Mouse (Mus musculus): Measurements from ENCODE around the gene Cacng2. TPM values are rescaled to one million over a fixed set of nuclear protein-coding genes. Genes with fewer than 3 reads are reported as not detected.

Cacng2 gene
- polyA plus RNA-seq, 1 experiment from 2014 or later, result 15.7 TPM

DNA sequence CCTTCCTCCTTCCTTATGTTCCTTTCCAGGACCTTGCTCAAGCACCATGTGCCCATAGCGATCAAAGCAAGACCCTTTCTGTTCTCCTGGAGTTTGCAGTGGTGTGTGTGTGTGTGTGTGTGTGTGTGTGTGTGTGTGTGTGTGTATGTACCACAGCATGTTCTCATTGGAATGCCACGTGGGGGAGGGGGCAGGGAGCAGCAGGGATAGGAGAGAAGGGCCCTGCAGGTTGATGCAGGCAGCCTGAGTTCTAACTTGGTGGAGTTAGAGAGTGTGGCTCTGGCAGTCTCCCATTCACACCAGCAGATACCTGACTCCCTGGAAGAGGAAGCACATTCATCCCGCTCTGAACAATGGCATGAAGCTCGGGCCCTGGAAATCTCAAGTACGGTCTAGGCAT lies 41.6 kb downstream of the Cacng2 start:
- Histone ChIP-seq H3K9ac (ENCODE audit: low read depth, low read length) (no peak overlapping the region), H3K4me1 (ENCODE audit: control insufficient read depth, insufficient read depth, low read depth, low read length) (peaks cover 14% of the 10 kb centered on the region), H3K27ac (ENCODE audit: low read depth, low read length) (no peak overlapping the region; the same call in 1 of the 2 replicates), H3K27me3 (replicated peaks; ENCODE audit: control insufficient read depth, insufficient read depth, low read length) (no peaks in the 10 kb centered on the region), H3K4me2 (ENCODE audit: low read length) (no peak overlapping the region), H3K9me3 (ENCODE audit: control insufficient read depth, low read length) (no peaks in the 10 kb centered on the region), H3K36me3 (ENCODE audit: control insufficient read depth, insufficient read depth, low read length) (no peaks in the 10 kb centered on the region), H3K4me3 (ENCODE audit: low read length) (no peak overlapping the region)
- WGBS, result 59% methylated on average over 5 of the region's 5 CpGs
- ATAC-seq, result no peak

DNA sequence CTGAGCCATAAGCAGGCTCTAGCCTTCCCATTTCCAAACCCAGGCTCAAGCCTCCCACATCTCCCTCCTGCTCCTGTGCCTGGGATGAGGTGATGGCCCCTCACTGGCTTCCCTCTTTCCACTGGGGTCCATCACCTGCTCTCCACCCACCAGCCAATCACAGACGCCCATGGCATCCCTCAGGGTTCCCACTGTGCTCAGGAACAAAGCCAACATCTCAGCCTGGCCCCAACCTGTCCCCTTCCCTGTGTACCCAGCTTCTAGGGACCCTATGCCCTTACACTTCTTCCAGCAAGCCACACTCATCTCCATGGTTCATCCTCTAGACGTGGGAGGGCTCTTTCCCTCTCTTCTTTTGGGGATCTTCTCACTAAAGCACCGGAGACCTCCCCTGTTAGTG lies 43.9 kb downstream of the Cacng2 start:
- Histone ChIP-seq H3K36me3 (ENCODE audit: control insufficient read depth, insufficient read depth, low read length) (no peaks in the 10 kb centered on the region), H3K9ac (ENCODE audit: low read depth, low read length) (no peak overlapping the region), H3K4me3 (ENCODE audit: low read length) (no peak overlapping the region), H3K27ac (ENCODE audit: low read depth, low read length) (no peak overlapping the region), H3K9me3 (ENCODE audit: control insufficient read depth, low read length) (no peaks in the 10 kb centered on the region), H3K4me2 (ENCODE audit: low read length) (no peak overlapping the region), H3K27me3 (replicated peaks; ENCODE audit: control insufficient read depth, insufficient read depth, low read length) (no peaks in the 10 kb centered on the region), H3K4me1 (ENCODE audit: control insufficient read depth, insufficient read depth, low read depth, low read length) (peaks cover 2% of the 10 kb centered on the region; the same call in 1 of the 2 replicates)
- no peak for ATAC-seq
- 38% methylated on average over 3 of the region's 3 CpGs for WGBS

DNA sequence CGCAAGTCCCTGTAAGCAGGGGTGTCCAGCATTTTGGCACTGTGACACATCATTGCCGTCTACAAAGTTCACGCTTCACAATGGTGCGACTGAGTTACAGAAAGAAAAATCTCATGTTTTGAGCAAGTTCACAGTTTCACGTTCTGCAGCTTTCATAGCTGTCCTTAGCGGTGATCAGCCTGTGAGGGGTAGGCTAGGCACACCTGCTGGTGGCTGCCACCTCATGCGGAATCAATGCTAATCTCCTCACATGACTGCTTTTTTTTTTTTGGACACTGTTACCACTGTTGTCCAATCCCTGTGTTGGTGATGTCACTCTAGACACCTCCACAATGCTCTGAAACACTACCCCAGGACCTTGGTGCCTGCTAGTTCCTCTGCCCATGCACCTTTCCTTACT lies 46.7 kb downstream of the Cacng2 start:
- no peak for ATAC-seq

DNA sequence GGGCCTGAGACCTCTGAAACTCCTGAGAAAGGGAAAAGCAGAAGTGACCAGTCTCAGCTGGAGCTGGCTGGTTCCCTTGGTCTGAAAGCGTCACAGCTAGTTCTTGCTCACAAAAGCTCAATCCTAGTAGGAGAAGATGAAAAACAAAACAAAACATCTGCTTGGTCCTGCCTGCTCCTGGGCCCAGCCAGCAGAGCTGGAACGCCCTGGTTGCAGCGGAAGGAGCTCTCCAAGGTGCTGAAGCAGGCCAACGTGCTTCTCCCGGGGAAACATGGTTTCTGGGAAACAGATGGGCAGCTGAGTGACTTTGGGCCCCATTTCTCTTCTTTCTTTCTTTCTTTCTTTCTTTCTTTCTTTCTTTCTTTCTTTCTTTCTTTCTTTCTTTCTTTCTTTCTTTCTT lies 53.4 kb downstream of the Cacng2 start:
- Histone ChIP-seq H3K4me2 (ENCODE audit: low read length) (no peak overlapping the region), H3K4me3 (ENCODE audit: low read length) (no peak overlapping the region), H3K9me3 (ENCODE audit: control insufficient read depth, low read length) (no peaks in the 10 kb centered on the region), H3K9ac (ENCODE audit: low read depth, low read length) (no peak overlapping the region), H3K36me3 (ENCODE audit: control insufficient read depth, insufficient read depth, low read length) (no peaks in the 10 kb centered on the region), H3K27me3 (replicated peaks; ENCODE audit: control insufficient read depth, insufficient read depth, low read length) (no peaks in the 10 kb centered on the region), H3K27ac (ENCODE audit: low read depth, low read length) (no peak overlapping the region), H3K4me1 (ENCODE audit: control insufficient read depth, insufficient read depth, low read depth, low read length) (peaks cover 8% of the 10 kb centered on the region; the same call in 1 of the 2 replicates)
- WGBS, result 8% methylated on average over 5 of the region's 5 CpGs
- ATAC-seq, result no peak

More for the DNA sequence above, 46.7 kb downstream of the Cacng2 start:
- no peak overlapping the region for H3K9ac ChIP-seq (ENCODE audit: low read depth, low read length)
- H3K27ac ChIP-seq (ENCODE audit: low read depth, low read length), result no peak overlapping the region
- H3K4me3 ChIP-seq (ENCODE audit: low read length), result no peak overlapping the region
- WGBS, result 88% methylated on average over 7 of the region's 7 CpGs
- H3K9me3 ChIP-seq (ENCODE audit: control insufficient read depth, low read length), result no peaks in the 10 kb centered on the region
- H3K27me3 ChIP-seq (replicated peaks; ENCODE audit: control insufficient read depth, insufficient read depth, low read length), result no peaks in the 10 kb centered on the region
- H3K36me3 ChIP-seq (ENCODE audit: control insufficient read depth, insufficient read depth, low read length), result no peaks in the 10 kb centered on the region
- no peaks in the 10 kb centered on the region for H3K4me1 ChIP-seq (ENCODE audit: control insufficient read depth, insufficient read depth, low read depth, low read length)
- no peak overlapping the region for H3K4me2 ChIP-seq (ENCODE audit: low read length)

DNA sequence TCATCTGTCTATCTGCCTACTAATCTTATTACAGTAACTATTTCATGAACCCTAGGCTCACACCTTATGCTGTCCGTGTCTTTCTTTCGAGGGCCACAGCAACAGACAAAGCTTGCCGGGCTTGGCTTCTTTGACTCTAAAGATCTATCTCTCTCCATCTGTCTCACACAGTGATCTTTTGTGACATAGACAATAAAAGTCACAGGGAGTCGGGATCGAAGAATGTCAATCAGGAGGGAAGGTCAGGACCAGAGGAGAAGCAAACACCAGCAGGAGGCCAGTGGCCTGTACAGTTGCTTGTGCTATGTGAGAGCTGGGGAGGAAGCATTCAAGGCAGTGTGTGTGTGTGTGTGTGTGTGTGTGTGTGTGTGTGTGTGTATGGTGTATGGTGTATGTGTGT lies 54.3 kb downstream of the Cacng2 start:
- H3K4me2 ChIP-seq (ENCODE audit: low read length), result no peak overlapping the region
- ATAC-seq, result no peak
- H3K4me1 ChIP-seq (ENCODE audit: control insufficient read depth, insufficient read depth, low read depth, low read length), result peaks cover 8% of the 10 kb centered on the region; the same call in 1 of the 2 replicates
- no peaks in the 10 kb centered on the region for H3K36me3 ChIP-seq (ENCODE audit: control insufficient read depth, insufficient read depth, low read length)
- no peak overlapping the region for H3K4me3 ChIP-seq (ENCODE audit: low read length)
- no peaks in the 10 kb centered on the region for H3K27me3 ChIP-seq (replicated peaks; ENCODE audit: control insufficient read depth, insufficient read depth, low read length)
- 12% methylated on average over 5 of the region's 5 CpGs for WGBS
- no peaks in the 10 kb centered on the region for H3K9me3 ChIP-seq (ENCODE audit: control insufficient read depth, low read length)
- no peak overlapping the region for H3K9ac ChIP-seq (ENCODE audit: low read depth, low read length)
- no peak overlapping the region for H3K27ac ChIP-seq (ENCODE audit: low read depth, low read length)

DNA sequence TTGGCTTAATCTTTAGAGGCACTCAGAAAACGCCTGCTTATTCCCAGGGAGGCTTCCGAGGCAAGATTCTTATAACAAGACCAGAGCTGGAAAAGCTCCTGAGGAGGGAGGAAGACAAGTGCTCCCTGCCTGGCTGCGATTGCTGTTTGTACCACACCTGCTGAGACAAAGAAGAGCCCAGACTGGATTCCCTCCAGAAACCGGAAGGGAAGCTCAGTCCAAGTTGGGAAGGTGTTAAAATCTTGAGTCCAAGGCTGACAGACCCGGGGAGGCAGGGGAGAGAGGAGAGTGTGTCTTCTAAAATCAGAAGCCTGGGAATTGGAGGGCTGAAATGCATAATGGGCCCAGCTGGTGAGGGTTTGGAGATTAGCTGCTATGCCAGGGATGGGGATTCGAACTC lies 55.5 kb downstream of the Cacng2 start:
- 34% methylated on average over 6 of the region's 6 CpGs for WGBS
- H3K4me2 ChIP-seq (ENCODE audit: low read length), result no peak overlapping the region
- H3K4me1 ChIP-seq (ENCODE audit: control insufficient read depth, insufficient read depth, low read depth, low read length), result peaks cover 8% of the 10 kb centered on the region; the same call in 1 of the 2 replicates
- no peaks in the 10 kb centered on the region for H3K9me3 ChIP-seq (ENCODE audit: control insufficient read depth, low read length)
- H3K27me3 ChIP-seq (replicated peaks; ENCODE audit: control insufficient read depth, insufficient read depth, low read length), result no peaks in the 10 kb centered on the region
- ATAC-seq, result no peak
- H3K27ac ChIP-seq (ENCODE audit: low read depth, low read length), result peak overlapping the region; percentile 32
- no peak overlapping the region for H3K4me3 ChIP-seq (ENCODE audit: low read length)
- H3K9ac ChIP-seq (ENCODE audit: low read depth, low read length), result no peak overlapping the region
- no peaks in the 10 kb centered on the region for H3K36me3 ChIP-seq (ENCODE audit: control insufficient read depth, insufficient read depth, low read length)

DNA sequence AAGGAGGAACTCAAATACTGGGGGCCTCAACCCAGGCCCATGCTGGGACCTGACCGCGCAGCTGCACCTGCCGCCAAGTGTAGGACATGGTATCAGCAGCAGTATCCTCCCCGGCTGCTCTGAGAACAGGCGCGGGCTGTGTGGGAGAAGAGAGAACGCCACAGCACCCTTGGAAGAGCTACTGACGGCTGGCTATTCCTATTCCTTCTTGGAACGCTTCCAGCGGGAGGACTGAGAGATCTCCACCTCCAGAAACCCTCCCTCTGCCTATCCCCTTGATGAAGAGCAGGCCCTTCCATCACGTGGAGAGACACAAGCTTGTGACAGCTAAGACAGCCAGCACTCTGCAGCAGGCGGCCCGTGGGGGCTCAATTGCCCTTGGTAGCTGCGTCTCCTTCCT lies 57.4 kb downstream of the Cacng2 start:
- Histone ChIP-seq H3K9ac (ENCODE audit: low read depth, low read length) (no peak overlapping the region), H3K27me3 (replicated peaks; ENCODE audit: control insufficient read depth, insufficient read depth, low read length) (no peaks in the 10 kb centered on the region), H3K36me3 (ENCODE audit: control insufficient read depth, insufficient read depth, low read length) (no peaks in the 10 kb centered on the region), H3K4me3 (ENCODE audit: low read length) (no peak overlapping the region), H3K27ac (ENCODE audit: low read depth, low read length) (no peak overlapping the region), H3K4me1 (ENCODE audit: control insufficient read depth, insufficient read depth, low read depth, low read length) (peaks cover 8% of the 10 kb centered on the region; the same call in 1 of the 2 replicates), H3K4me2 (ENCODE audit: low read length) (no peak overlapping the region), H3K9me3 (ENCODE audit: control insufficient read depth, low read length) (no peaks in the 10 kb centered on the region)
- 70% methylated on average over 14 of the region's 14 CpGs for WGBS
- ATAC-seq, result peak; percentile 60

DNA sequence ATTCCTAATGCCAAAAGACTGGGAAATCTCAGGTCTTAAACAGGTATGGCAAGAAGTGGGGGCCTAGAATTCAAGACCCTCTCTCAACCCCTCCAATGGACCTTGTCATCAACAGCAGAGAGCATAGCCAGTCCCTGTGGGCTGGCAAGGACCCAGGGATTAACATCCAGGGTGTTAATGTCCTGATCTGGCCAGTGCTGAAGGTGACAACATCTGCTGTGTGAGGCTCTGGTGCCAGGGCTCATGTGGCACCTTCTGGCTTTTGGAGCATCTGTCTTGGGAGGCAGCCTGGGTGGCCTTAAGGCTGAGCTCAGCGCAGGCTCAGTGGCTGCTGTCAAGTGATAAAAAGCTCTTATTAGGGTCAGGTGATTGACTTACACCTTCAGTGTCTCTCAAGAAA lies 62.9 kb downstream of the Cacng2 start:
- no peak overlapping the region for H3K4me2 ChIP-seq (ENCODE audit: low read length)
- WGBS, result 54% methylated on average over 1 of the region's 1 CpGs
- no peaks in the 10 kb centered on the region for H3K9me3 ChIP-seq (ENCODE audit: control insufficient read depth, low read length)
- no peaks in the 10 kb centered on the region for H3K36me3 ChIP-seq (ENCODE audit: control insufficient read depth, insufficient read depth, low read length)
- H3K4me1 ChIP-seq (ENCODE audit: control insufficient read depth, insufficient read depth, low read depth, low read length), result no peaks in the 10 kb centered on the region
- ATAC-seq, result peak; percentile 48; the same call in 1 of the 2 replicates
- no peak overlapping the region; the same call in 1 of the 2 replicates for H3K27ac ChIP-seq (ENCODE audit: low read depth, low read length)
- H3K9ac ChIP-seq (ENCODE audit: low read depth, low read length), result no peak overlapping the region
- H3K4me3 ChIP-seq (ENCODE audit: low read length), result no peak overlapping the region
- H3K27me3 ChIP-seq (replicated peaks; ENCODE audit: control insufficient read depth, insufficient read depth, low read length), result no peaks in the 10 kb centered on the region

DNA sequence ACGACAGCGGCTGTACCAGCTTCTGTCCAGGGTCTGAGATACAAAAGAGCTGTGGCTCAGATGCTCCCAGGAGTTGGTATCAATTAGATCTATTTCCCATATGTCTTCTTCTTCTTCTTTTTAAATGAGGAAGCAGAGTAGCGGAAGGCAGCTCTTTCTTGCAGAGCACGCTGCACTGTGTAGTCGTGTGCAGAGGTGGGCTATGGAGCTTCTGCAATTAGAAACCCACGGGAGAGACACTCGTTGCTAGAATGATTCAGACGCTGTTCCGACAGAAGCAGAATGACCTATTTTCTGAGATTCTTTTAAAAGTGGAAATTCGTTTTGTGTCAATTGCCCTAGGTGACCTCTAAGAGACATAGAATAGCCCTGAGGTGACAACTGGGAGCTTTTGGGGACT lies 69.1 kb downstream of the Cacng2 start:
- ATAC-seq, result no peak
- Histone ChIP-seq H3K4me3 (ENCODE audit: low read length) (no peak overlapping the region), H3K27me3 (replicated peaks; ENCODE audit: control insufficient read depth, insufficient read depth, low read length) (no peaks in the 10 kb centered on the region), H3K9ac (ENCODE audit: low read depth, low read length) (no peak overlapping the region), H3K4me1 (ENCODE audit: control insufficient read depth, insufficient read depth, low read depth, low read length) (no peaks in the 10 kb centered on the region), H3K27ac (ENCODE audit: low read depth, low read length) (no peak overlapping the region), H3K36me3 (ENCODE audit: control insufficient read depth, insufficient read depth, low read length) (no peaks in the 10 kb centered on the region; the same call in 1 of the 2 replicates), H3K9me3 (ENCODE audit: control insufficient read depth, low read length) (no peaks in the 10 kb centered on the region), H3K4me2 (ENCODE audit: low read length) (no peak overlapping the region)
- 83% methylated on average over 10 of the region's 10 CpGs for WGBS

DNA sequence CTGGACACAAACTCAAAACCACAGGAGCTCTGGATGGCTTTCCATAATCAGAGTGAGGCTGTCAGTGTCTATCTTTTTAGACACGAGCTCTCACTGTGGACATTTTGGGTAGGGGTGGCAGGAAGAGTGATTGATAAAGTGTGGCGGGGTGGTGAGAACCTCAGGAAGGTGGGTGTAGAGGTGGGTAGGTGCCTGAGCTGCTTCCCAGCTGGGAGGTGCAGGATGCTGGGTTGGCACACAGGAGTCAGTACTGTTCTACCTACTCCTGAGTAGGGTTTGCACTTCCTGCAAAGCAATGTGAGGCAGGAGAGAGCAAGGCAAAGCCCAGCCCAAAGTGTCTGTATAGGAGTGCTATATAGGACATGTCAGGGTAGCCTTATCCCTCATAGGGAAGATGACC lies 69.9 kb downstream of the Cacng2 start:
- H3K9me3 ChIP-seq (ENCODE audit: control insufficient read depth, low read length), result no peaks in the 10 kb centered on the region
- H3K27ac ChIP-seq (ENCODE audit: low read depth, low read length), result no peak overlapping the region
- no peaks in the 10 kb centered on the region; the same call in 1 of the 2 replicates for H3K4me1 ChIP-seq (ENCODE audit: control insufficient read depth, insufficient read depth, low read depth, low read length)
- no peak overlapping the region for H3K9ac ChIP-seq (ENCODE audit: low read depth, low read length)
- 83% methylated on average over 2 of the region's 2 CpGs for WGBS
- H3K4me2 ChIP-seq (ENCODE audit: low read length), result no peak overlapping the region
- ATAC-seq, result no peak
- no peaks in the 10 kb centered on the region; the same call in 1 of the 2 replicates for H3K36me3 ChIP-seq (ENCODE audit: control insufficient read depth, insufficient read depth, low read length)
- no peak overlapping the region for H3K4me3 ChIP-seq (ENCODE audit: low read length)
- no peaks in the 10 kb centered on the region for H3K27me3 ChIP-seq (replicated peaks; ENCODE audit: control insufficient read depth, insufficient read depth, low read length)
